Mouse (Mus musculus): ENCODE measurements around the gene Hnf4a.
"Not testable (repeated sequence)": the region's sequence is repeated elsewhere in the genome, so short reads cannot be mapped to it uniquely, and the experiment has no call there.

The Hnf4a gene

DNA sequence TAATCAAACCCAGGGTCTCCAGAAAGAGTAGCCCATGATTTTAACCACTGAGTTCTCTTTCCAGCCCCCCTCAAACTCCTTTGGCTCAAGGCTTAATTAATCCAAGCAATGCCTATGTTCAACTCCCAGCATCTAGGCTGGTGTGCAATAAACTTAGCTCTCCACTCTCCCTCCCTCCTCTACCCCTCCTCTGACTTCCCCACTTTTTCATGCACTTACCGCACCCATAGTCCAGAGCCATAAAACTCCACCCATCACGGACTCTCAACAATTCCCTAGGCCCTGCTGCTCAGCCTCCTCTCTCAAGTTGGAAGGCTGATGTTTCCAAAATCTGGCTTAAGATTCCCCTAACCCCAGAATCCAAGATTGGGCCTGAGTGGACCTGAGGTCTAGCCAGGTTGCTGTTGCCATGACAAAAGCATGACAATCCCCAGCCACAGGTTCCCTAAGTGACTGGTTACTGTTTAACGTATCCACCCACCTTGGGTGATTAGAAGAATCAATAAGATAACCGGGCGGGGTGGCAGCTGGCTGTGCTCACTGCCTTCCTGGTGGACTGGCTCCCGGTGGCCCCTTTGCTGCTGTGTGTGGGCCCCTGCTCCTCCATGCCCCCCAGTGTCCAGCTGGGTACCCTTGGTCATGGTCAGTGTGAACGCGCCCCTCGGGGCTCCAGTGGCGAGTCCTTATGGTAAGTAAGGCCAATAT lies at the start of gene Hnf4a:
Hnf4a (plus strand) TSS at position 509 of the 705 bp plus-strand sequence.
- no peak for DNase-seq (ENCODE audit: low read depth, low spot score)

DNA sequence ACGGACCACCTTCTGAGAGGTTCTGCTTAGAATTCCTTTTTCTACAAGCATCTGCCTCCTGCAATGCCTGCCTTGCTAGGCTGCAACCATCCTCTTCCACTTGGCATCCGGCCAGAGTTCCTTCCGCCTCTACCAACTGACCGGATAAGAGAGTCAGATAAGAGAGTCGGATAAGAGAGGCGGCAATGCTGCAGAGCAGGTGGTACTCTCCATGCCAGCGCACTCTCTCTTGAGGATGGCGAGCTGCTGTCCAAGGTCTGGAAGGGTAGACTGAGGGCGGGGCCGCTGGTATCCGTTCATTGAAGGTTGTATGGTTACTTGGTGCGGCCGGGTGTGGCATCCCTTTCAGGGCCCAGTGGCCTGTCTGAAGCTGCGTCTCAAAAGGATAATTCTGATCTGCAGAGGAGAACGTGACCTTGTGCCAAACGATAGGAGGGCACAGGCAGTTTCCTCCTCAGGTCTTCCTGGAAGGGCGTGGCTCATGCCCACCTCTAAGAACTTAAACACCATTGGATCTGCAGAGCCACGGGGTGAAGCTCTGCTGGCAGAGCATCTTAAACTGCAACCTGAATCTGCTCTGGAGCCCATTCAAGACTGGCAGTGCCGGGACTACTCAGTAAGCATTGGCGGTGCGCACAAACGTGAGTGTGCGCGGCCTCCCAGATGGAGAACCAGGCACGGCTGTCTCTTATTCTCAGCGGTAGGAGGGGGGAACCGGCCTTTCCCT lies 47.9 kb upstream of the Hnf4a start:
- peak; percentile 83 for DNase-seq (ENCODE audit: low read depth, low spot score)

DNA sequence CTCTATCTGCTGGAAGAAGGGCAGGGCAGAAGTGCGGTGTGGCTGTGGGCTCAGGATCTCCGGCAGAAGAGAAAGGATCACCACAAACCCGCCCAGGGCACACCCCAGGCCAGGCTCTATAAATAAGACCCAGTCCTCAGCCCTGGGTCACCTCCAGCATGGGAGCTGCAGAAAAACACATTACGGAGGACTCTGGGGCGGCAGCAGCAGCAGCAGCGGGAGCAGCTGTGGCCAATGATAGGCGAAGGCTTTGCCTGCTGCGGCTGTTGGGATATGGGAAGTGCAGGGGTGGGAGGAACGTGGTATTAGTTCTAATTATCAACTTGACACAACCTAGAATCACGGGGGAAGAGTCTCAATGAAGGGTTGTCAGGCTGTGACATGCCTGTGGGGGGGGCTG lies 47.2 kb upstream of the Hnf4a start:
- peak; percentile 75 for DNase-seq (ENCODE audit: low read depth, low spot score)

DNA sequence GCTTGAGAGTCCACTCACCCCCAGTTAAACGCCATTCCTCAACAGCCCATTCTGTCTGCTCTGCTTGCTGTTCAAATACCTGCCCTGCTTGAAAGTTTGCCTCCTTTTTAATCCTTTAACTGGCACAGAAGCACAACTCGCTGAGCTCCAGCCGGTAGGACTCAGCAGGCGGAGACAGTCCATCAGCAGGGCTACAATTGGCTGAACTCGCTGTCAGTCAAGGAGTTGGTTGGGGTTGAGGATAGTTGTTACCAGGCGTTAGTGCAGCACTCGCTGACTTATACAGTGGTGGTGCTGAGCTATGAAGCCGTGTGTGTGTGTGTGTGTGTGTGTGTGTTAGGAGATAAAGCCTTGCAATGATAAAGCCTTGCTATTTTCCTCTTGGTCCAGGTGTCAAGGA lies 46.0 kb upstream of the Hnf4a start:
- no peak for DNase-seq (ENCODE audit: low read depth, low spot score)

DNA sequence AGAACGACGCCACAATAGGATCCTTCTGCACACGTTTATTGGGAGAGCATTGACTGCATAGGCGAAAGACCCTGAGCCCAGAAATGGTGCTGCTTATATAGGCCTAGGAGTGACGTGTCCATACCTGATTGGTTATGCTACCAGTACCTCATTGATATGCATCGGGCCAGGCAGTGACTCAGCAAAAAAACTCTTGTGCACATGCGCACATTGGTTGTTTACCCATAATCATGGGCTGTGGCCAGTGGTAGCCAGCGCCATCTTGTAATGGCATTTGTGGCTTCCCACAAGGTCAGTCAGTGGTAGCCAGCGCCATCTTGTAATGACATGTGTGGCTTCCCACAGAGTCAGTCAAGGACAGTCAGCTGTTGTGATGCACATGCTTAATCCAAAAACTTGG lies 45.3 kb upstream of the Hnf4a start:
- not testable (repeated sequence) for DNase-seq (ENCODE audit: low read depth, low spot score)

DNA sequence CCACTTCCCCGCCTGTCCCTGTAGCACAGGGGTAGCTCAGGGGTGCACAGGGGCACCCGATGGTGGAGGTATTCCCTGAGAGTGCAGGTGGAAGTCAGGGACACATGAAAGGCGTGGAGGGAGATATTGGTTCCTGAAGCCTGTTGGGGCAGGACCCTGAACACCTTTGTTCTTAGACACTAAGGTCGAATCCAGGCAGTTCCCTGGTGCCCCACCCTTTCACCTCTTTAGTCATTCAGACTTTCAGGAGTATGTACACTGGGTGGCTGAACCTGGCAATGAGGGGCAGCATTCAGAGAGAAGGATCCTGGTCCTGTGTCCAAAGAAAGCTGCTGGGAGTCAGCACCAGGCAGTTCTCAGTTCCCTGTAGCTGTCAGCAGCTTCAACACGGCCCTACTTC lies 44.2 kb upstream of the Hnf4a start:
- no peak for DNase-seq (ENCODE audit: low read depth, low spot score)

DNA sequence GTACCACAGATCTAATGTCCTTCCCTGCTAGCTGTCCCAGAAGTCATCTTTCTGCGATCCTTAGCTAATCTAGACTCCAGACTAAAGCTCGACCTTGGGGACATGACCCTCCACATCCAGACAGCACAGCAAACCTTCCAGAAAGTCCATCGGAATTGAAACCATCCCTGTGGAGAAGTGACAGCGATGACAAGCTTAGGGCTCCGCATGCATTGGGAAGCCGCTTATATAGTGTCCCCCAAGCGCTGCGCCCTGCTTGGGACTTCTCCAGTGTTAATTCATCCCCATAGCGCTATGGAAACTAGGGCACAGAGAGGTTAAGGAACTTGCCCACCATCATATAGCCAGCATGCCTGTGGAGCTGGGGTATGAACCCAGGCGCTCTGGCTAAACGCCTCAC lies 43.8 kb upstream of the Hnf4a start:
- no peak for DNase-seq (ENCODE audit: low read depth, low spot score)

DNA sequence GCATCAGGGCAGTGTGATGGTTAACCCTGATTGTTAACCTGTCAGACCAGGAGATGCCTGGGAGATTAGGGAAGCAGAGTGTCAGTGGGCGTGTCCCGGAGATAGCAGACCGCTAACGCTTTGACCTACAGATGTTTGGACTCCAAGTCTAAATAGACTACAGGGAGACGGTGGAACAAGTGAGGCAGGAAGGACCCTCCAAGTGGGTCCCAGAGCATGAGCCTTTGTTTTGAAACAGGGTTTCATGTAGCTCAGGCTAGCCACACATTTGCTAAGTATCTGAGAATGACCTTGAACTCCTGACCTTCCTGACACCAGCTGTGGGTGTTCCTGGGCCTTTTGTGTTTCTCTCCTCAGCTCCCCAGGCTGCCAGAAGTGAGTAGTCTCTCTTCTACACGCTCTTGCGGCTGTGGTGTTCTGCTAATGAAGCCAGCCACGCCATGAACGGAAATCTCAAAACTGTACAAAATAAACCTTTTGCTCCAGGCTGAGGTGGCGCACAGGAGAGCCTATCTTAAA lies 43.3 kb upstream of the Hnf4a start:
- DNase-seq (ENCODE audit: low read depth, low spot score), result no peak

DNA sequence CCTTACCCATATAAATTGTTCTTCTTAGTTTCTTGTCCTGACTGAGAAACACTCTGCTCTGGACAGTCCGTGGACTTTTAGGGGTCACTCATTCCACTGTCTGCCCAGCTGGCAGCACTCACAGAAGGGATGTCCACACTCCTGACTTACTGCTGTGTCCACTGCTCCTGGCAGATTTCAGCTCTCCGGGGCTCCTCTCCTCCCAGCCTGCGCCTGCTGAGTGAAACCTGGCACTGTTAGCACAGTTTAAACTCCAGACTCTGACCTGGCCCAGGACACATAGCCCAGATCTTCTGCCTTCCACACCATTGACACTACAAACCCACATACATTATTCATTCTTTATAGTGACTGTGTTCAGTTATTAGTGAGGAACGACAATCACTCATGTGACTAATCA lies 42.6 kb upstream of the Hnf4a start:
- no peak for DNase-seq (ENCODE audit: low read depth, low spot score)

DNA sequence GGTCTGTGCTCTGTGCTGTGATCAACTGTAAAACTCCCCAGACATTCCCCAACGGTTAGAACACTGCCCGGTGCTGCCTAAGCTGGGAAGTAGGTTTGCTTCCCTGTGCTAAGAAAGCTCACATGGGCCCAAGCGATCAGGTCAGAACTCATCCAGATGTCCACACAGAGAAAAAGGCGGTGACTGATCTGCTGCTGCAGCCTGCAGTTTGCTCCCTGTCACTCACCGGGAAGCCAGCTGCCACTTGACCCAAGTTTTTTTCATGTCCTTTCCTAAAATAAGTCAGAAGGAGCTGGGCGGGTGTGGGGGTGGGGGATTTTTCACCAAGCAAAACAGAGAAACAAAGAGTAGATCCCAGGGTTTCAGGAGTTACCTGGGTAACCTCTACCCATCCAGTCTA lies 42.0 kb upstream of the Hnf4a start:
- no peak for DNase-seq (ENCODE audit: low read depth, low spot score)

DNA sequence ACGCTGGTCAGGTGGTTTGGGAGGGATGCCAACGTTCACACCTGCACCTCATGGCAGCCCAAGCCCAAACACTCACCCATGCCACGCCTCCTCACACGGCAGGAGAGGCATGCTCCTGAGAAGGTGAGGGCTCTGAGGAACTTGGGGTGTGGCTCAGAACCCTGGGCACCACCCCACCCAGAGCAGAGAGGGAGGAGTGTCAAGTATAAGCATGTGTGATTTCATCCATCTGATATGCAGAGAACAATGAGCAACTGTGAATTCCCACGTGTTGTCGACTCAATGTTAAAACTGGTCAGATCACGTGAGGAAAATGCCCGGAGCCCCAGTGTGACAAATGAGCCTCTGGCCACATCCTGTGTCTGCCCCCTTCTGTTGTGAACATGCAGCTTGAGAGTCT lies 39.8 kb upstream of the Hnf4a start:
- DNase-seq (ENCODE audit: low read depth, low spot score), result no peak

DNA sequence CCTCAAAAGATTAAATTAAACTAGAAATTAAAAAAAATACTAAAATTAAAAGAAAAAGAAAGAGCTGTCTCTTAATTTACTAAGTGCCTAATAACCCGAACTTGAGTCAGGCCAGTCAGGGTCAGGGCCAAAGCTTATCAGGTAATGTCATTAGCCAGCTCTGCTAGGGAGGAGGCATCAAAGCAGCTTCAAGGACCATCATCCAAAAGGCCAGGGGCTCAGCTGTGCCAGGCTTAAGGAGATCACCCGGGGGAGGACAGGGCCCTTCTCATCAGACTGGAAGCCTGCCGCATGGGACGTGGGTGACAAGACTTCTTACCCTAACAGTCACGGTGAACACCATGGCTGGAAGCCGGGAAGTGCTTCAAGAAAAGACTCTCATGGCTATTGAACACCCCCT lies 39.0 kb upstream of the Hnf4a start:
- DNase-seq (ENCODE audit: low read depth, low spot score), result no peak

DNA sequence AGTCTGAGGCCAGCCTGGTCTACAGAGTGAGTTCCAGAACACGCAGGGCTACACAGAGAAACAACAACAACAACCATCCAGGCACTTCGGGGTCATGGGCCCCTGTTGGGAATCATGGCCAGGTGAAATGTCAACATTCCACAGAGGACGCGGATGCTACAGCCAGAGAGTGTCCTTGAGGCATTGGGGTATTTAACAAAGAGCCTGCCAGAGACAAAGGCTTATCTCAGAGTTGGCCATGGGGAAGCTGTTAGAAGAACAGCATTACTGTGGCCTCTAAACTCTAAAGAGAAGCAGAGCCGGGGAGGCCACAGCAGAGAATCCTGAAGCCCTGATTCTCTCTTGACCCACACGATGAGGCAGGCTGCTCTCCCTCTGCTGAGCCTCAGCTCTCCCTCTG lies 37.7 kb upstream of the Hnf4a start:
- no peak for DNase-seq (ENCODE audit: low read depth, low spot score)

DNA sequence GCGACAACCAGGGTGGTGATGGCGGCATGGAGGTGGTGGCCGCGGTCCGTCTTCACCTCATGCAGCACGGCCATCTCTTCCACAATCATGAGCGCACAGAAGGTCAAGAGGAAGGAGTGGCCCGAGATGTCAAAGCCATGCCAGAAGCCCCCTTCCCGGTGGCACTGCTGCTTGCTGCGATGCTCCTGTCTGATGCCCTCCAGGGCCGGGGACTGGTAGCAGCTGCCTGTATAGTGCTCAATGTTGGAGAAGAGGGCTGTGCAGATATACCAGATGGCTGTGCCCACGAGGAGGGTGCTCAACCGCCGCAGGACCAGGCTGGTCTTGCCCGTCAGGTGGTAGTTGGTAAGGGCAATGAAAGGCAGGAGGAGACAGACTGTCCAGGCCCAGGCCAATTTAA lies 36.9 kb upstream of the Hnf4a start:
- no peak for DNase-seq (ENCODE audit: low read depth, low spot score)

DNA sequence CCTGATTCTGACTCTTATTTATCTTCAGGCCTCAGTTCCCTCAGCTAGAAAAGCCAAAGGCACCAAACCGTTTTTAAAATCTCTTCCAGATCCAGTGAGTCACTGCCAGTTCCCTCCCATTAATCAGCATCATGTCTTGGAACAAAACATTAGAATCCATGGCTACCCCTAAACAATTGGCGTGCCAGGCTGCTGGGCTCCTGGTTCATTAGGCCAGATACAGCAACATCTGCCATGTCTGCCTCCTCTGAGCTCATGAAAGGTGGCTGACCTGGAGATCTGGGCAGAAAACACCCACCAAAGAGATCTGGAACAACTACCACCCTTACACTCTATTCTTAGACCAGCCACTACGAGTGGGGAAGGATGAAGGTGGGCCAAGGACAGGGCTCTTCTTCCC lies 35.5 kb upstream of the Hnf4a start:
- DNase-seq (ENCODE audit: low read depth, low spot score), result no peak

DNA sequence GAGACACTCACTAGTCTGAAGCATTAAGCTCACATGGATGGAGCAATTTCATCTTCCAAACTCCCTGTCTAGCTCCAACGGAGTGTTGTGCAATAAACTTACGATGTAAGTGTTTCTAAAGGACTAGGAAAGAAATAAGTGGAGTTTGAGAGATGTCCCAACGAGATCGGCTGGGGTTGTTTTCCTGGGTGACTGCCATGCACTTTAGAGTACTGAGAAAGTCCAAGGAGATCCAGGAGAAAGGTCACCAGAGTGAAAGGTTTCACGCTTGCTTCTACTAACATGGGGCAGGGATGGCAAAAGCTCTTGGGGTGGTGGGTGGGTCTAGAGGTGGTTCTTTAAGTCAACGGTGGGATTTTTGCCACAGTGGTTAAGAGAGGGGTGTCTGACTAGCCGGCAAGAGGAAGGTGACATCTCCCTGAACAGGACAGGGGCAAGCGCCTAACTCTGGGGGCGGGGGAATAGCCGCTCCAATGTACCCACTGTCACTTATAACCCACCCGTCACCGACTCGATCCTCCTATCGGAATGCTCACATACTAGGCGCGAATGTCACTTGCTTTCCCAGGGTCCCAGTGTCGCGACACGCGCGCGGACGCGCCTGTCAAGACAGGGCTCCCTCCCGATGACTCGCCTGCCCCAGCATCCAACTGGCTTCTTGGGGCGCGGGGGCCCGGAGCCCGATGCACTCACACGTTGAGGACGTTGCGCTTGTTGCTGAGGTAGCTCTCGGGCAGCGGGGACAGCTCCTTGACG lies 34.7 kb upstream of the Hnf4a start:
- DNase-seq (ENCODE audit: low read depth, low spot score), result no peak

DNA sequence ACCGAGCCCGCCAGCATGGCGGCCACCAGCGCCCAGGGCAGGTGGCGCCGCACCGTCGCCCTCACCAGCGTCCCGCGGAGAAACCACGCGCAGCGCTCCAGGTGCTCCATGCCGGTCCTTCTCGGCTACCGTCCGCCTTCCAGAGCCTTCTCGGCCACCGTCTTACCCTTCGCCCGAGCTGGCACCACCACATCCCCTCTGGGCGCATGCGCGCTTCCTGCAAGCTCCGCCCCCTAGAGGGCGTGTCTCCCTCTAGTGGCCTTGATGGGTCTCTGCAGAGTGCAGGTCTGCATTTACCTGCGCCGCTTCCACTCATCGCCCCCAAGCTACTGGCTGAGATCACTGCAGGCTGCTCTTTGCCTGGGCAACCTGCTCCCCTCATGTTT lies 34.1 kb upstream of the Hnf4a start, which contains the start of gene Fitm2:
Fitm2 (minus strand) TSS at position 164 of the 386 bp plus-strand sequence.
- DNase-seq (ENCODE audit: low read depth, low spot score), result peak; percentile 98

DNA sequence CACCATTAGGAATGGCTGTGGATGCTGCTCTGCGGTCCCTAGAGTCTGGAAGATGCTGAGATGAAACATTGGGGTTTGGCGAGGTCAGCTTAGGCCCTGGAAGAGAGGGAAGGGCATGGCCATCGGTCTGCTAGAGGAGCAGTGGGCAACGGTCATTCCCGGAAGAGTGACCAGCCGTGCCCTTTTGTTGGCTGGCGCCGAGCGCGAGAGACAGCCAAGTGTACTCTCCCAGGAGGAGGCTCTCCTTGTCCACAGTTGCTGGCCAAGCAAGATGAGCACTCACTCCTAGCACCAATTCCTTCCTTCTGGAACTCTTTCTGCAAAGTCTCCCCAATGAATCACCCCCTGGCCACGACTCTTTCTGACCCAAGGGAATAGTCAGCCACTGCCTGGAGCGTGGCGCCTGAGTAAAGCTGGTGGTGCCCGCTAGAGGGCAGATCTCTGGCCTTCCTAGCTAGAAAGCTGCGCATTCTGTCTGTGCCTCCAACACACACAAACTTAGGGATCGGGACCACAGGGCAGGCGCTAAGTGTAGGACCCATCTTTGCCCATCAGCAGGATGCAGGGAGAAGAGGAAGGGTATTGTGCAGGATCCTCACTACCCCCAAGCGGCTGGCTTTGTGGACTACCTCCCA lies 26.3 kb upstream of the Hnf4a start:
- no peak for DNase-seq (ENCODE audit: low read depth, low spot score)

DNA sequence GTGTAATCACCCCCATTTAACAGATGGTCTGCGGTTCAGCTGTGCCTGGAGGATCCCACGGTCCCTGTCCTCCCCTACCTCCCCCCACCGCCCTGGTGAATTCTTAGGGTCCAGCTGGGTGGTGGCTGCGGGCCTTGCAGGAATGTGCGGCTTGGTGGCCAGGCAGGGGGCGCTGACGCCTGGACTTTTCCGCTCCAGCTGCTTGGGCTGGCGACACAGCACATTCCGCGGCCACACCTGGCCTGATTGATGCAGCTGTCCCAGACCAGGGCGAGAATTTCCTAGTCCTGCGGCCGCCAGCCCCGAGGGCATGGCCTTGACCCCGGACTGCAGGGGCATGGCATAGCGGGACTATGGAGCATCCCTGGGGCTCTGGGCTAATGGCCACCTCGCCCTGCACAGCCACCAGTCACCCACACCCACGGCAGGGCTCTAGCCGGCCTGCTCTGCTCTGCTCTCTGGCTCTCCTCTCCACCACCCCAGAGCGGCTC lies 25.0 kb upstream of the Hnf4a start:
- peak; percentile 27 for DNase-seq (ENCODE audit: low read depth, low spot score)

DNA sequence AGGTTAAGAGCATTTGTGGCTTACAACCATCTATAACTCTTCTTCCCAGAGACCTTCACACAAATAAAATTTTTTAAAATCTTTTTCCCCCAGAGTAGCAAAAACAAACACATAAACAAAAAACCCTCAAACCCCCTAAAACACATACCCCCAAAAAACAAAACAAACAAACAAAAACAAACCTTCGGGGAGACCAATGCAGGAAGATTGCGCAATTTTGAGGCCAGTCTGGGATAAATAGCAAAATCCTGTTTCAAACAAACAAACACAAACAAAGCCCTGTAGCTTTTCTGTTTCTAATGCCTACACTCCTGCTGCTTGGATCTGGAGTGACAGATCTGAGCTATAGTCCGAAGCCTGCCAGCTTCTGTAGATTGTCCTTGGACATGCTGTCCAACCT lies 19.2 kb upstream of the Hnf4a start:
- no peak for DNase-seq (ENCODE audit: low read depth, low spot score)

DNA sequence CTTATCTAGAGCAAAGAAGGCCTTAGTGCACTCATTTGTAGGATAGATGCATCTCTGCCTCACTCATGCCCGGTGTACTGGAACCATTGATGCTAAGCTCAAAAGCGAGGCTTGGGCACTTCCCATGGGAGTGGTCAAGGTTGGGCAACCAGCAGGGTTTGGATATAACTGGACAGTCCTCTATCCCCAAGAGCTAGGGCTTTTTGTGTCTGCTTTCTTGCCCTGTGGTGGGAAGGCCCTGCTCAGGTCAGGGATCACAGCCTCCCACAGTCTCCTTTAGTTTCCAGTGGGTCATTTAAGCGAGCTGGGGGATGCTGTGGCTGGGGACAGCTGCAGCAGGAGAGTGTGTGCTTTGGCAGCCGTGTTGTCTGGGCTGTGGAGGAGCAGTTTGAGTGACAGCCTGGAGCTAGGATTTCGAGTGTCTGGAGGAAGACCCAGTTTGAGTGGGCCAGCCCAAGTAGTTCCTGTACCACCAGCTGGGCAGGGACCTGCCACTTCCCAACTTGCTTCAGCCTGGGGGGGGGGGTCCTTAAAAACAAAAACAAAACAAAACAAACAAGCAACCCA lies 16.8 kb upstream of the Hnf4a start:
- DNase-seq (ENCODE audit: low read depth, low spot score), result no peak
